Mouse (Mus musculus): ENCODE results near the gene Cd101. TPM values are rescaled to one million over a fixed set of nuclear protein-coding genes. Genes with fewer than 3 reads are reported as not detected.

The Cd101 gene
- total RNA-seq, 2 experiments from 2014 or later = 0.24 to 0.25 TPM

DNA sequence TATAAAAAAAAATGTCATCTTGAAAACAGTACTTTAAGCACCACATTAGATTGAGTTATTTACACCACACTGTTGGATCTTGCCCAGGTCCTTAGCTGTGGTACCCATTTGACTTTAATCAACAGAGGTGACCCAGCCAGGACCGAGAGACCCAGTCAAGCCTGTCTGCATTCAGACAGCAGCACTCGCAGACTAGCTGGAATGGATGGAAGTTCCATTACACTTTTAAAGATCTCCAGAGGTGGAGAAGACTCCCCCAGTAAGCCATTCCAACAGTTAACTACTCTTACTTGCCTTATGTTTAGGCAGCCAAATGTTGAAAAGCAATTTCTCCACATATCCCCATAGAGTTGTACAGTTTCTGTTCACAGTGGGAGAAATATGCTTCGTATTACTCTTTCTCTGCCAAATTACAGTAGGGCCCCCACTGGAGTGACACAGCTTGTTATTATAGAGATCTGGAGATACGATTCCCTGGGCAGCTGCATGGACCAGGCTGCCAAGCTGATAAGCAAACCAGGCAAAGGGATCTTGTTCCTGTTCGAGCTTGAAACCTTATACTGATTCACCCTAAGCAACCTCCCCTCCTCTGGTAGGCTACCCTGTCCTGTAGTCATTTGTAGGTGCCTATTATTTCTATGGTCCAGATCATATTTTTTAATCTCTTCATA is 22.1 kb downstream of the Cd101 start:
- intact Hi-C loops (cut with DNase I) = no loop called here
- DNase-seq = no peak

DNA sequence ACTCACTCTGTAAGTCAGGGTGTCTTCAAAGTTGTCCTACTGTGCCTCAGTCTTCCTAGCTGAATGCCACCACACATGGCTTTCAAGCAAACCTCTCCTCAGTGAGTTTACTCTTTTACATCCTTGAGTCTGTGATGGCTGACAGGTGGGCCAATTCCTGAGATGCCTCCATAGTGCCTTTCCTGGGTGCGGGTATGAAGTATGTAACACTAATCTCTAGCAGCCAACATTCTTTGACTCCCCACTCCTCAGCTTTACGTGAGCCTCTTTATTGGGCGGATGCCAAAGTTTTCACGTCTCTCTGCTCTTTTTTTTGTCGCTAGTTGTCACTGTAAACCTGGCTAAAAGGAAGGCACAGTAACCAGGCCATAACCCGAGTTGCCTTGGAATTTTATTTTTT is 24.0 kb downstream of the Cd101 start:
- DNase-seq = no peak
- intact Hi-C loops (cut with DNase I) = no loop called here

DNA sequence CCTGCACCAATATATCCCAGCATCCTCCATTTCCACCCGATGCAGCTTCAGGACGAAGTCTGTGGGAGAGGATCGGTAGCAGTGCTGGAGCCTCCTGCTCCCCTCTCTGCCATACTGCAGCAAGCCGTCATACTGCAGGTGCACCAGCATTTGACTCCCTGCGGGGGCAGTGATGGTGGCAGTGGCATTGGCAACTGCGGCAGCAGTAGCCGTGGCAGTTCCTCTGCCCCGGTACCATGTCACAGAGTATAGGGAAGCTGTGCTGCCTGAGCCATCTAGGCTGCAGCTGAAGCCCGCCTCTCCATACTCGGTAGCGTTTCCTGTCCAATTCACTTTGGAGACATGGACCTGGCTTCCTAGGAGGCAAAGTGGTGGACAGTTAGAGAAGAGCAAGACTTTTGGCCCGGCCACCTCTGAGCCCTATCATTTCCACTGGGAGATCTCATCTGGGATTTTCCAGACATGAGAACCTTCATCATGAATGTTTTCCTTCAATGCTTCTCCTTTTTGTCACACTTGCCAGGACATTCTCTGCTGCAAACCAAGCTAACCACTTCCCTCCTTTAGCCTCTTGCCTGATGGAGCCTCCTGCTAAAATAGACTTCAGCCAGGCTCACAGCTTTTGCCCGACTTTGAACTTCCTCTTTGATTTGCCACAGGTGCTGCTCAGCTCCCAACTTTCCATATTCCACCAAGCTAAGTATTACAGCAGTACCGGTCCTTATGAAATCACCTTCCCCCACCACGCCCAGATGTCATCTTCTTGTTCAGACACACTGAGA is 25.6 kb downstream of the Cd101 start:
- intact Hi-C loops (cut with DNase I) = no loop called here
- DNase-seq = no peak

DNA sequence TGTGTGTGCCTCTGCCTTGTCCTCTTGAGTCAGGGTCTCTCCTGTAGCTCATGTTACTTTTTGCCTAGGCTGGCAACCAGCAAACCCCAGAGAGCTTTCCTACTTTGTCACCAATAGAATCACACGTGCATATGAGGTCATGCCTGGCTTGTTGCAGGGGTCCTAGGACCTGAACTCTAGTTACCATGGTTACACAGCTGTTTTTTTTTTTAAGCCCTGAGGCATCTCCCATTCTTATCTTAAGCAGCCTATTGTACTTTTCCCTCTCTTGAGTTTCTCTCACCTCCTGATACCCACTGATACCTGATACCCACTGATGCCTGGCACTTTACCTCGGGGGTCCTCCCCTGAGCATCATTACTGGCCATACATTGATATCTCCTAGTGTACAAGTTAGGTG is 29.6 kb downstream of the Cd101 start:
- DNase-seq = no peak
- intact Hi-C loops (cut with DNase I) = loop anchor here (1.0 to 5.0 kb wide), 2 partner anchors 25 to 163 kb away; no protein-coding TSS in a partner anchor

DNA sequence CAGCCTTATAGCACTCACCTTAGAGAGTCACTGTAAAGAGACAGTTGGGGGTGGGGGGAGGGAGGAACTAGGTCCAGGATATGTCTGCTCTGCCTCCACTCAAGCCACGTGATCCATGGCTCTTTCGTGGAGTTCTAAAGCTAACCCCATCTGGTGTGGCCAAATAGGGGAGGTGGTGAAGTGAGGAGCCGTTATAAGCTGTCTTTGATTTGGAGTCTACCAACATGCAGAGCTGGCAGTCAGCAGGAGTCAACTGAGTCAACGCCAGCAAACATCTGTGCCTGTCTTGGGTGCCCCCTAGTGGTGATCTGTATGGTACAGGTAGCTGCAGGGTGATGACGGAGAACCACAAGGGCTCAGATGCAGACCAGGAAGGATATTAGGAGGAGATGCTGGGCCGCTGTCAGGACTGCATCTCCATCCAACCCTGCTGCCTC is 30.4 kb downstream of the Cd101 start:
- intact Hi-C loops (cut with DNase I) = loop anchor here (1.0 to 5.0 kb wide), 2 partner anchors 25 to 163 kb away; no protein-coding TSS in a partner anchor
- peak; percentile 70 to 75 for DNase-seq

DNA sequence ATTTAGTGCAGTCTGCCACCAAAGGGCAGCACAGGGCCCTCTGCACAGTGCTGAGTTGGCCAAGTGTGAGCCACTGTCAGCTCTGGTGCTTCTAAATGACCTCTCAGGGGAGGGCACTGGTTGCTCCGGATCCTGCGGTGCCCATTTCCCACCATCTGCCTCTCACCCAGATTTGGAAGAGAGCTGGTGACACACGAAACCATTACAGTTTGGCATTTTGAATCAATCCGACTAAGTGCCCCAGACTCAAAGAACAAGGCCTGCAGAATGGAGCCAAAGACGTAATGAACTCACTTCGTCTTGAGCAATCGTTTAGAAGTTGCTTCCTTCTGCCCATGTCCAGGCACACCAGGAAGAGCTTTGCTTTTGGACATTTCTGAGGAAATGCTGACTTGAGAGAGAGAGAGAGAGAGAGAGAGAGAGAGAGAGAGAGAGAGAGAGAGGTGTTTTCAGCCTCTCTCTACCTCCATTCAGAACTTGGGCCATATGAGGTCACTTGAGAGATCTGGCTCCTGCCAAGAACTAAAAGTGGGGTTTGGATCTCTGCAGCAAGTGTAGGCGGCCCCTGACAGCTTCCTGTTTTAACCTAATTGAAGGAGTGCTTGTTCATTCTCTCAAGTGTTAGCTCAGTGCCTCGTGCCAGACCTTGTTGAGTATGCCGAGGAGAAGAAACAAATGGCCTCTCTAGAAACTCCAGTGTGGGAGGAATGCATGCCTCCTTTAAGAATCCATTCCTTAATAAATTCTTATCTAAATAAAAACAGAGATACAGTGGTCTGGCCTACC is 31.4 kb downstream of the Cd101 start:
- intact Hi-C loops (cut with DNase I) = loop anchor here (5.0 kb wide), 1 partner anchor 164 kb away; no protein-coding TSS in a partner anchor

DNA sequence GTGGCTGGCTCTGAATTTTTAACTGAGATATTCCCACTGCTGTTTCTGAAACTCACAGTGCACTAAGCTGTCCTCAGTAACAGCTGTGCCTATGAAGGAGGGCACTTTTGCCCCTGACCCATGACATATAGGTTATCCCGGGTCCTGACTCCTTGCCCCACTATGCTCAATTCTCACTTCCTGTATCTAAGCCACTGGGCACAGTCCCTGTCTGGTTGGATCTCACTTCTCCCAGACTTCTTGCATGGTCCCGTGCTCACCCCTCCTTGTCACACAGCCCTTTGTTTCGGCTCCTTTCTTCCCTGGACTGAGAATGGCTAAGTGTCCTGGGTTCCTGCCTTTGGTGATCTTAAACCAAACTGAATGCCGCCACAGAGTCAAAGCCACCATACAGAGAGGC is 35.1 kb downstream of the Cd101 start:
- DNase-seq = no peak
- intact Hi-C loops (cut with DNase I) = no loop called here

More for the DNA sequence above, 31.4 kb downstream of the Cd101 start:
- DNase-seq = peak; percentile 33 to 44

DNA sequence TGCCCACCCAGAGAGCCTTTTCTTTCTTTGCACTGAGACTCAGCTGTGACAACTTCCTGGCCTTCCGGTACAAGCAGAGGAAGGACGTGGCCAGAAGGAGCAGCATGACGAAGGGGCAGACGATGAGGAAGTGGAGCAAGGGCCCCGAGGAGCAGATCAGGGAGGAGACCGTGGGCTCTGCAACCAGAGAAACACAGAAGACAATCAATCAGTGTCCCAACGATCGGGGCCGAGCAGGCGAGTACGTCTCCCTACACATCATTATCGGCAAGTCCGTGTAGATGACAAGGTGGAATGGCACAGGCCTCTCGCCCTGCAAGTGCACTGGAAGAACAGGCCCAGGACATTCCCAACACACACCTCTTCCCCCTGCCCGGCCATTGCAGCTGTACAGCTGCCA is 35.6 kb downstream of the Cd101 start:
- intact Hi-C loops (cut with DNase I) = no loop called here

DNA sequence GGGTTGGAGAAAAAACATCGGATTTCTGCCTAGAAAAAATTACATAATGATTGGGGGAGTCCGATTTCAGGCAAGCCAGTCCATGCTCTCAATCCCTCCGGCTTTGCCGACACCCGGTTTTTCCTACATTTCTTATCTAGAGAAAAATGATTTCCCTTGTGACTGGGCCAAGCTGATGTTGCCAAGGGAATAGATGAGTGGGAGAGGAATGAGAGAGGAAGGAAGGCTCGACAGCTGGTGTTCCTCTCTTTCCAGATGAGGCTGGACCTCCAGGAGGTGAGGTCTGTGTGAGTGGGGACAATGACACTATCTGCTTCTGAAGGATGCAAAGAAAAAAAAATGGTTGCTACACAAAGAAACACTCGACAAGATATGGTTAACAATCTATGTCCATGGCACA is 36.2 kb downstream of the Cd101 start:
- peak in 1 of 2 experiments; percentile 20 for DNase-seq
- intact Hi-C loops (cut with DNase I) = no loop called here

More for the DNA sequence above, 35.6 kb downstream of the Cd101 start:
- peak; percentile 40 to 62 for DNase-seq

DNA sequence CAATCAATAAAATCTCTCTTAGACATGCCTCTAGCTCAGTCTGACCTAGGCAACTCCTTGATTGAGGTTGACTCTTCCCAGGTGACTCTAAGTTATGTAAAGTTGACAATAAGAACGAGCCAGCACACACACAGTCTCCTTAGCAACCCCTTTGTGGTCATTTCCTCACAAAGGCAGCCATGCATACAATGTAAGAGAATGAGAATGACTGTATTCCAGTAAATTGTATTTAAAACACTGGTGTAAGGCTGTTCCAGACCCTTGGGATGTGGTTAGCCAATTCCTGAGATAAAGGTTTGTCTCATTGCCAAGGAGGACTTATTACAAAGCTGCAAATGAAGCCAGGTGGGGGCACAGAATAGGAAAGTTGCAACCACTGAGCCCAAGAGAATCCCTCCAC is 39.1 kb downstream of the Cd101 start:
- intact Hi-C loops (cut with DNase I) = no loop called here

DNA sequence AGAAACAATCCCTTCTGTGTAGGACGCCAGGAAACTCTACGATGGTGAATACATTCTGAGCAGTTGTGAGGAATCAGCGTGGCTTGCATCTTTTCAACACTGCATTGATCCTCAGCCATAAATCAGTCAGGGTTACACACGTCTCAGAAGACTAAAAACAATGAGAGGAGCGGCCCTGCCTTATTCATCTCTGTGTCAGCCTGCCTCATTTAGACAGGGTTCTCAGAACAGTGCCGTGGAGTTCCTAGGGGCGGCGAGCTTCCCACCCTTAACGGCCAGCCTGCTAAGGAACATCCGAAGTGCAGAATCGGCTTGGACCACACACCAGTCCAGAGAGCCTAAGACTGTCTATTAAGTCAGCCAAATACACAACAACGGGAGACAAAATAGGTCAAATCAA is 39.9 kb downstream of the Cd101 start:
- DNase-seq = no peak

More for the DNA sequence above, 39.1 kb downstream of the Cd101 start:
- DNase-seq = no peak

DNA sequence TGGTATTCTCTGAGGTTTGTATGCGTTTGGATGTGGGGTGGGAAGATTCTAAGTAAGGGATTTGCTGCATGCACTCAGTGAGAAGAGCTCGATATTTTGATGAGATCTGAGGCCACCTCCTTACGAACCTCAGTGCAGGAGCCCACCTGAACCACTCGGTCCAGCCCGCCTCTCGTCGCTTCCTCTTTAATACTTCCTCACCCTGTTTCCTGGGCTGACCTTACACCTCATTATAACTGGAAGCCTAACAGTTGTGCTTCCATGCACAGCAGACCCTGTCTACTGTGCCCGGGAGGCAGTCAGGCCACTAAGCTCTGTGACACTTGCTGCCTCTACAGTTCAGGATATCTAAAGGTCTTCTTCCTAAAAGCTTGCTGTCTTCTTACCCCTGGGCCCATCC is 50.1 kb downstream of the Cd101 start:
- intact Hi-C loops (cut with DNase I) = no loop called here

More for the DNA sequence above, 39.9 kb downstream of the Cd101 start:
- intact Hi-C loops (cut with DNase I) = no loop called here

DNA sequence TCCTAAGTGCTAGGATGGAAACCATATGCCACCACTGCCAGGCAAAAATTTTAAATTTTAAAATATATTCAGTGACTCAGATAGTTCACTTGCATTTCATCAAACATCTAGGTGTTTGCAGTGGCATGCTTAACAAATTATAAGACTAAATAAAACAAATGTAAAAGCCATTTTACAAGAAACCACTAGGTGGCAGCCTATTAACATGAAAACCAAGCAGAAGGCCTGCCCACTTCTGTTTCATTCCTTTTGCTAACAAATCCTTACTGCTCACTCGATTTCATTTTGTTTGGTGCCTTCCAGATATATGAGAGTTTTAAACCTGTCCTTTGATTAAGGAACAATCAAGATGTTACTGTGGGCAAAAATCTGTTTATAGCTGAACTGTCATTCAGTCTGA is 55.5 kb downstream of the Cd101 start:
- DNase-seq = no peak

More for the DNA sequence above, 50.1 kb downstream of the Cd101 start:
- no peak for DNase-seq

DNA sequence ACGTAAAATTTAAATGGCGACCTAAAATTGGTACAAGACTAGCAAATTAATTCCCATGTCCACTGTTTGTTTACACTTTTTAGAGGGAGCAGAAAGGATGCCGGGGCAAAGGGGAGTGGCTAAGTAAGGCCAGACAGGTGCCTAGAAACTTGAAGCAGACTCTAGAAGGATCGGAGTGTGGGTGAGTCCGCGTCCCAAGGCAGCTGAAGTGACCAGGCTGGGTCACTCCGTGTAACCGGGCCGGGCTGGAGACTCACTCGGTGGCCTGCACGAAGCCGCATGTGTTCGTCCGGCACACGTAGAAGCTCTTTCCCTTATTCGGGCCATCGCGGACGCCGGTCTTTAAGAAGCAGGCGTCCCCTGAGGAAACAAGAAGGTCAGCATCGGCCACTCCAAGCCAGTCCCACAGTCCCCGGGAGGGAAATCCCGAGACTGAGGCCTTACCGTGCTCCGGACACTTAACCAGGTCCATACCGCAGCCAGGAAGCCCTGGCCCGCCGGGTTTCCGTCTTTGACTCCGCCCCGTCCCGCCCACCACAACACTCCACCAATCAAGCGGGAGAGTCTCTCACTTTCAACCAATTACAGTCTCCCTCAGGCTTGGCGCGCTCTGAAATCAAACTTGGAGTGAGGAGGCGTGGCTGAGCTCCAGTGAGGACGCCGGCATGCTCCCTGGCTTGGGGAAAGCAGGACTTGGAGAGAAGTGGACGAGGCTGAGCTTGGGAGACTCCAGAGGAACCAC is 60.0 kb downstream of the Cd101 start, which contains the start of gene Ttf2:
Gene Ttf2 (minus strand): TSS at position 488 of the 742 bp plus-strand sequence.
- intact Hi-C loops (cut with DNase I) = loop anchor here (5.0 kb wide), 1 partner anchor 403 kb away; no protein-coding TSS in a partner anchor
- peak; percentile 94 to 95 for DNase-seq

More for the DNA sequence above, 55.5 kb downstream of the Cd101 start:
- intact Hi-C loops (cut with DNase I) = loop anchor here (1.0 to 5.0 kb wide), 4 partner anchors 25 to 488 kb away; no protein-coding TSS in a partner anchor

DNA sequence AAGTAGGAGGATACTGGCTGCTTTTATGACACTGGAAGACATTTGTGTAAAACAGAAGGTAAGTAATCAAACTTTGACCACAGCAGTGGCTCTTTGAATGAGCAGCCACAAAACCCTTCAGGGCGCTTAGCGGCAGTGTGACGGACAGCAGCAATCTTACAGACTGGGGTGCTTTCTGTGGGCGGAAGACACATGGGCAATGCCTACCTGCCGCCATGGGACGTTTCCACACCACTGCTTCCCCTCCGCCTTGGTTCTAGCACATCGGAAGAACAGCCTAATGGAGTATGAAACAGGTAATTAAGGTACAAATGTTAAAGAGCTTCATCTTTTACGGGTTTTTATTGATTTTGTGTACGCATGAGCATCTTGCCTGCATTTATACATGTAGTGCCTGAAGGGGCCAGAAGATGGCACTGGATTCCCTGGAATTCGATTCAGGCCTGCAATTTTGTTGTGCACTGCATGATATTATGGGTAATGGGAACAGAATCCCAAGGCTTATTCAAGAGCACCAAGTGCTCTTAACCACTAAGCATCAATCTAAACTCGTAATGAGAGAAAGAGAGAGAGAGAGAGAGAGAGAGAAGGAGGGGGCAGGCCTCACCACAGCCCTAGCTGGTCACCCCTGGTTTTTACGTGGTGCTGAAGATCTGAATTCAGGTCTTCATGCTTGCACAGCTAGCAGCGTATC is 65.4 kb downstream of the Cd101 start:
- DNase-seq = peak; percentile 29 to 40
- intact Hi-C loops (cut with DNase I) = loop anchor here (5.0 kb wide), 1 partner anchor 848 kb away; no protein-coding TSS in a partner anchor

DNA sequence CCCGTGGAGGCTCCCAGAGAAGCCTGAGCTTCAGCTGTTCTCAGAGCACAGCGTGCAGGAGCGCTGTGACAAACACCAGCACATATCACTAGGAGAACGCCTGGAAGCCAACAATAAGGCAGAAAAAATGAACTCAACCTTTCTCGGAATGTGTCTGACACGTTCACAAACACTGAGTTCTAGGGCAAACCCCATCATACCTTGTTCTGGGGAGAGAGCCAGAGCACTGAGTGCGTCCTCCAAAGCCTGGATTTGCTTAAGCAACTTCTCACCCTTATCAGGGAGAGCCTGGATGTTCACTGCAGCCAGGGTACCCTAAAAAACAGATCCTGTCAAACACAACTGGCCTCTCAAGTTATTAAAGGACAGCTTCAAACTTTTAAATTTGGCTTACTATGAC is 67.9 kb downstream of the Cd101 start:
- intact Hi-C loops (cut with DNase I) = loop anchor here (5.0 kb wide), 1 partner anchor 851 kb away; no protein-coding TSS in a partner anchor
- DNase-seq = no peak

DNA sequence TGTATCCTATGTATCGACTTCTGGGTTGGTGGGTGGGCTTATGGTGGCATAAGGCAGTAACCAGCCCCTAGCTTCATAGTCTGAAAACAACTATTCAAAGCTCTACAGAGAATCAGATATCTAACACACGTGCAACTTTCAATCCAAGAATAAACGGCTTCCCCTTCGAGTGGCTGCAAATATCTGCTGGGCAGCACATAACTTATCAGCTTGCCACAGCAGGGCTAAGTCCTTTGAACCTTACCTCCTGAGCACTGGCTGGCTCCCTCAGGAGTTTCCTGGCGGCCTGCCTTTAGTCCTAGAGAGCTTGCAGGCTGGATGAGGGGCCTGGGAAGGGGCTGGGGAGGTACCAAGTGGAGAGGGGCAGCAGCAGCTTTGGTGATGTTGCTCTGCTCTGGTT is 68.3 kb downstream of the Cd101 start:
- no peak for DNase-seq
- intact Hi-C loops (cut with DNase I) = loop anchor here (5.0 kb wide), 1 partner anchor 851 kb away; no protein-coding TSS in a partner anchor

DNA sequence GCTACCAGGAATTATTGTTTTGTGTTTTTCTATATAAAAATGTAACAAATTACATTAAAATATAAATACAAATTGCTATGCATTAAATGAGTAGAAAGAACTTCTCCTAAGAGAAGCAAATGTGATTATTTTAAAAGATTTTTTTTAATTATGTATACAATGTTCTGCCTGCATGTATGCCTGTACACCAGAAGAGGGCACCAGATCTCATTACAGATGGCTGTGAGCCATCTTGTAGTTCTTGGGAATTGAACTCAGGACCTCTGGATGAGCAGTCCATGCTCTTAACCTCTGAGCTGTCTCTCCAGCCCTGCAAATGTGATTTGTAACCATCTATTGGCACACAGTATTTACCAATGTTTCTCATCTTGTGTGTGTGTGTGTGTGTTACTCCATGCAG is 74.7 kb downstream of the Cd101 start:
- DNase-seq = no peak

DNA sequence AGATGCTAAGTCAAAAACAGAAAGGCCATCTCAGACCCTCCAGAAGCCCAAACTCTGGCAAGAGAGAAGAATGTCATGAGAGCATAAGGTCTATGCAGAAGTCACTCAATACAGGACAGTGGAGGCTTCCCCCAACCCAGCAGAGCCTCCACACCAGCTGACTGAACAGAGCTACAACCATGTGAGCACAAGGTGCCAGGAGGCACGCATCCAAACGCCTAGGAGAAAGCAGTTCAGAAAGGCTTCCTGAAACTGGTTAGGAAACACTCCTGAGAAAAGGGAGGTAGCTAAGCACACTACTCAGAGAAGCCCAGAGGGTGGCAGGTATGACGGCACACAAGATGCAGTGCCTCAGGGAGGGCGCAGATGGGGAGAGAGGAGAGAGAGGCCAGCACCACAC is 77.8 kb downstream of the Cd101 start:
- DNase-seq = no peak
- intact Hi-C loops (cut with DNase I) = no loop called here

More for the DNA sequence above, 74.7 kb downstream of the Cd101 start:
- intact Hi-C loops (cut with DNase I) = no loop called here
